Mouse (Mus musculus): Measurements from ENCODE around the gene Tcf3.

GRCm38 (mm10) chr10:80419419-80419818, 14.0 kb downstream of the Tcf3 start:
- no peak for TF ChIP-seq CTCF (IDR thresholded peaks at IDR 0.05; ENCODE audit: borderline replicate concordance, extremely low read depth, insufficient read depth, insufficient read length)
- no peak for TF ChIP-seq POLR2A (IDR thresholded peaks at IDR 0.05; ENCODE audit: borderline replicate concordance, extremely low read depth, insufficient read depth, insufficient read length, poor library complexity, severe bottlenecking)
